Mouse (Mus musculus) lung, postnatal 0 days (tissue): Measurements from ENCODE around the gene Srp54a. TPM values are rescaled to one million over a fixed set of nuclear protein-coding genes. Genes with fewer than 3 reads are reported as not detected.

Source experiments
- ATAC-seq: fragments of 200-750 bp; cut with Nextera tagmentation; 2 replicates; pipeline ENCODE4 v1.8.0; 2017; ENCODE audit warnings: moderate library complexity
- DNase-seq: peaks from one replicate; pipeline ENCODE4 v3.0.0-alpha.2; 2016; ENCODE audit warnings: low spot score
- H3K27ac ChIP-seq: fragments of 300-500 bp; sonication (generic); 2 replicates; pipeline ENCODE4 v1.5.1; 2014; ENCODE audit warnings: antibody characterized with exemption, mild to moderate bottlenecking, low read length, mixed read lengths
- H3K27me3 ChIP-seq: fragments of 300-500 bp; sonication (generic); replicated peaks from 2 replicates; pipeline ENCODE4 v1.6.1; 2014; ENCODE audit warnings: low read length, mixed read lengths; ENCODE audit not compliant: insufficient read depth
- H3K36me3 ChIP-seq: fragments of 300-500 bp; sonication (generic); 2 replicates; pipeline ENCODE4 v1.6.1; 2014; ENCODE audit warnings: low read length, mixed read lengths; ENCODE audit not compliant: insufficient read depth
- H3K4me1 ChIP-seq: fragments of 300-500 bp; sonication (generic); 2 replicates; pipeline ENCODE4 v1.6.1; 2014; ENCODE audit warnings: antibody characterized with exemption, low read depth, low read length, mixed read lengths; ENCODE audit not compliant: insufficient read depth
- H3K4me2 ChIP-seq: fragments of 300-500 bp; sonication (generic); replicated peaks from 2 replicates; pipeline ENCODE4 v1.6.1; 2014; ENCODE audit warnings: low read depth, mild to moderate bottlenecking, low read length, moderate library complexity, mixed read lengths
- H3K4me3 ChIP-seq: fragments of 300-500 bp; sonication (generic); 2 replicates; pipeline ENCODE4 v1.5.1; 2014; ENCODE audit warnings: low read depth, low read length
- H3K9ac ChIP-seq: fragments of 300-500 bp; sonication (generic); replicated peaks from 2 replicates; pipeline ENCODE4 v1.6.1; 2014; ENCODE audit warnings: low read depth, mild to moderate bottlenecking
- H3K9me3 ChIP-seq: fragments of 300-500 bp; sonication (generic); 2 replicates; pipeline ENCODE4 v1.6.1; 2016; ENCODE audit warnings: low read length, mixed read lengths
- CTCF ChIP-seq: IDR thresholded peaks from 2 replicates; pipeline ENCODE4 v1.5.1; 2016; ENCODE audit warnings: antibody characterized with exemption, mild to moderate bottlenecking
- EP300 ChIP-seq: IDR thresholded peaks from 2 replicates; pipeline ENCODE4 v1.6.1; 2016; ENCODE audit warnings: antibody characterized with exemption, mild to moderate bottlenecking, control low read depth
- WGBS: fragments of 180-500 bp; shearing (Covaris S2); extraction: QIAGEN DNeasy Blood & Tissue Kit; methylation state at CpG from one replicate; pipeline ENCODE4 v1.1.7; 2014; 5-methylcytosine and 5-hydroxymethylcytosine counted together
- polyA plus RNA-seq: library from polyadenylated mRNA; unstranded; fragments of >200 nt; fragmentation: Nextera tagmentation; extraction: Ambion mirVana; gene quantifications from 2 replicates; pipeline ENCODE4 v1.2.1, GENCODE M21; 2015

Srp54a gene
- polyA plus RNA-seq, 1 experiment from 2014 or later: 124 TPM

GRCm38 (mm10) chr12:55054551-55055241 lies 25.4 kb upstream of the Srp54a start:
- H3K4me1 ChIP-seq: no peaks in the 10 kb centered on the region; the same call in 1 of the 2 replicates
- TF ChIP-seq EP300 (0 out of 2 replicates have a peak, but pooled peaks have one; percentile 32), CTCF (no peak)
- H3K36me3 ChIP-seq: peaks cover 4% of the 10 kb centered on the region; the same call in 1 of the 2 replicates
- H3K4me3 ChIP-seq: no peak overlapping the region
- DNase-seq (peak; percentile 63), ATAC-seq (0 out of 2 replicates have a peak, but pooled peaks have one; percentile 11)
- no peak overlapping the region for H3K27ac ChIP-seq
- H3K4me2 ChIP-seq: no peak overlapping the region
- H3K27me3 ChIP-seq: no peaks in the 10 kb centered on the region
- no peak overlapping the region for H3K9ac ChIP-seq
- 52% methylated on average over 2 of the region's 2 CpGs for WGBS
- no peaks in the 10 kb centered on the region for H3K9me3 ChIP-seq

GRCm38 (mm10) chr12:55056703-55057102 lies 23.4 kb upstream of the Srp54a start:
- H3K36me3 ChIP-seq: peaks cover 4% of the 10 kb centered on the region; the same call in 1 of the 2 replicates
- TF ChIP-seq CTCF (no peak), EP300 (no peak)
- WGBS: 47% methylated on average over 2 of the region's 2 CpGs

GRCm38 (mm10) chr12:55058865-55059615 lies 21.0 kb upstream of the Srp54a start:
- no peaks in the 10 kb centered on the region for H3K27me3 ChIP-seq
- no peaks in the 10 kb centered on the region; the same call in 1 of the 2 replicates for H3K4me1 ChIP-seq
- H3K9ac ChIP-seq: no peak overlapping the region
- H3K4me3 ChIP-seq: no peak overlapping the region
- ATAC-seq (peak; percentile 70), DNase-seq (peak; percentile 76)
- peaks cover 4% of the 10 kb centered on the region; the same call in 1 of the 2 replicates for H3K36me3 ChIP-seq
- H3K4me2 ChIP-seq: no peak overlapping the region
- H3K27ac ChIP-seq: no peak overlapping the region
- 58% methylated on average over 6 of the region's 6 CpGs for WGBS
- H3K9me3 ChIP-seq: no peaks in the 10 kb centered on the region
- TF ChIP-seq CTCF (no peak), EP300 (no peak)

More at GRCm38 (mm10) chr12:55056703-55057102, 23.4 kb upstream of the Srp54a start:
- Histone ChIP-seq H3K9me3 (no peaks in the 10 kb centered on the region), H3K9ac (no peak overlapping the region), H3K27ac (no peak overlapping the region), H3K4me3 (no peak overlapping the region), H3K4me2 (no peak overlapping the region), H3K4me1 (no peaks in the 10 kb centered on the region; the same call in 1 of the 2 replicates), H3K27me3 (no peaks in the 10 kb centered on the region)
- no peak for DNase-seq
- ATAC-seq: no peak

- no peak overlapping the region for H3K4me3 ChIP-seq
- ATAC-seq (no peak), DNase-seq (peak; percentile 8)
- no peak overlapping the region for H3K9ac ChIP-seq
- no peaks in the 10 kb centered on the region for H3K9me3 ChIP-seq
- H3K4me1 ChIP-seq: no peaks in the 10 kb centered on the region; the same call in 1 of the 2 replicates
- H3K36me3 ChIP-seq: peaks cover 4% of the 10 kb centered on the region; the same call in 1 of the 2 replicates
- TF ChIP-seq EP300 (no peak), CTCF (no peak)
- H3K27ac ChIP-seq: peak overlapping the region; percentile 47
- H3K27me3 ChIP-seq: no peaks in the 10 kb centered on the region
- 25% methylated on average over 3 of the region's 3 CpGs for WGBS
- no peak overlapping the region for H3K4me2 ChIP-seq
Observed at GRCm38 (mm10) chr12:55059812-55060211, 20.2 kb upstream of the Srp54a start.

GRCm38 (mm10) chr12:55060212-55060898 lies 19.7 kb upstream of the Srp54a start:
- Histone ChIP-seq H3K4me2 (0 out of 2 replicates have a peak overlapping the region, but pooled peaks have one; percentile 11), H3K9ac (no peak overlapping the region), H3K27ac (peak overlapping the region; percentile 66), H3K4me1 (no peaks in the 10 kb centered on the region), H3K27me3 (no peaks in the 10 kb centered on the region), H3K4me3 (no peak overlapping the region), H3K36me3 (peaks cover 4% of the 10 kb centered on the region; the same call in 1 of the 2 replicates), H3K9me3 (no peaks in the 10 kb centered on the region)
- TF ChIP-seq CTCF (no peak), EP300 (no peak)
- 44% methylated on average over 6 of the region's 6 CpGs for WGBS
- ATAC-seq (peak; percentile 13; the same call in 1 of the 2 replicates), DNase-seq (peak; percentile 53)

GRCm38 (mm10) chr12:55061006-55061405 lies 19.1 kb upstream of the Srp54a start:
- Histone ChIP-seq H3K27me3 (no peaks in the 10 kb centered on the region), H3K4me2 (0 out of 2 replicates have a peak overlapping the region, but pooled peaks have one; percentile 11), H3K4me1 (no peaks in the 10 kb centered on the region), H3K9me3 (no peaks in the 10 kb centered on the region), H3K9ac (no peak overlapping the region), H3K4me3 (no peak overlapping the region), H3K36me3 (peaks cover 4% of the 10 kb centered on the region; the same call in 1 of the 2 replicates), H3K27ac (0 out of 2 replicates have a peak overlapping the region, but pooled peaks have one; percentile 66)
- WGBS: 57% methylated on average over 10 of the region's 10 CpGs
- DNase-seq: peak; percentile 85
- no peak for TF ChIP-seq CTCF
- peak; percentile 87 for TF ChIP-seq EP300
- ATAC-seq: peak; percentile 82
